Mouse (Mus musculus) layer of hippocampus, adult 8-10 months (tissue): Measurements from ENCODE around the gene H6pd. TPM values are rescaled to one million over a fixed set of nuclear protein-coding genes. Genes with fewer than 3 reads are reported as not detected.

Experiments used
- DNase-seq, 2 experiments: peaks; one replicate each; pipeline ENCODE4 v3.0.0; 2022; ENCODE audit warnings: low spot score in 2 of 2
- total RNA-seq, 4 experiments: library from RNA; stranded (reverse); gene quantifications; 2 replicates each; pipeline ENCODE4 v1.2.4; 2022

H6pd gene
- total RNA-seq, 4 experiments from 2014 or later: 11.9 to 14.4 (median 14.1) TPM

DNA sequence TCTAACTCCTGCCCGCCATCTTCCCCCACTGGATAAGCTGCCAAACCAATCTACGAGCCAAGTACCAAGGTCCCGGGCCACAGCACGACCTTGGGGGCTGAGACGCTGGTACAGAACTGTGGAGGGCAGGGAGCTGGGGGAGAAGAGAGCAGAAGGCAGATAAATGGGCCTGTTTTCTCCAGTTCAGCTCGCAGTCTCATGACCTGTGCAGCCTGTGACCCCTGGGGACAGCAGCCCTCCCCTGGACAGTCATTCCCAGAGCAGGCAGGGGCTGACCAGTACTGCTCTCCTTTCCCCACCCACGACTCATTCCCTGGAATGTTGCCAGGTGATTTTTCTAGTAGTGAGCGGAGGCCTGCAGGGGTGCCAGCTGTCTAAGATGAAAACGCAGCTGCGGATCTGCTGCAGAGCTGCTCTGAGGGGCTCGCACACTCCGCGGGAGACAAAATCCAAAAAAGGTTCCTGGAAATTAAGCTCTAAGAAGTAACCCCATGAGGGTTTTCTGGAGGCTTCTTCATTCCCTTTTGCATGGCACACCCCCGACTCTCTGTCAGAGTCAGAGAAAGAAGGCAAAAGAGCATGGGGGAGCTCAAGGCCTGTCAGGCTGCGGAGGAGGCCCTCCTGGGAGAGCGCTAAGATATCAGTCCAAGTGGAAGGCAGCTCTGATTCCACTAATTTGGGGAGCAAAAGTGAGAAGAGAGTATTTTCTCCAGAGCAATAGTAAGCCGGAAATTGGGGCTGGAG is 30.9 kb downstream of the H6pd start:
- DNase-seq: no peak

DNA sequence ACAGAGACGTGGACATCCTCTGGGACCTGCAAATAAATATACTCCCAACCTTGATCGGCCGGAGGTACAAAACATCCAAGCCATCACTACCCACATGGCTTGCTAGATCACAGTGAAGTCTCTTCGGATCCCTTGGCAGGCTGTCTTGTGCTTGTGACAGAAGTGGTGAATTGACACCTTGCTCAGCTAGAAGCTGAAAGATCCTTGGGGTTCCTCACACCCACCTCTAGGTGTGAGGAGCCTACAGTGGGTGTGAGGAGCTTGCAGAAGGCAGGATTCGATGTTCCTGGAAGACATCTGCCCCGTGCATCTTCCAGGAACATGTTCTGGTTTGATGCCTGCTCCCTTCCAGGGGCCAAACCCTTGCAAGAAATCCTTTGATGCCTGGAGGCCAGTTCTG is 31.6 kb downstream of the H6pd start:
- DNase-seq: no peak

DNA sequence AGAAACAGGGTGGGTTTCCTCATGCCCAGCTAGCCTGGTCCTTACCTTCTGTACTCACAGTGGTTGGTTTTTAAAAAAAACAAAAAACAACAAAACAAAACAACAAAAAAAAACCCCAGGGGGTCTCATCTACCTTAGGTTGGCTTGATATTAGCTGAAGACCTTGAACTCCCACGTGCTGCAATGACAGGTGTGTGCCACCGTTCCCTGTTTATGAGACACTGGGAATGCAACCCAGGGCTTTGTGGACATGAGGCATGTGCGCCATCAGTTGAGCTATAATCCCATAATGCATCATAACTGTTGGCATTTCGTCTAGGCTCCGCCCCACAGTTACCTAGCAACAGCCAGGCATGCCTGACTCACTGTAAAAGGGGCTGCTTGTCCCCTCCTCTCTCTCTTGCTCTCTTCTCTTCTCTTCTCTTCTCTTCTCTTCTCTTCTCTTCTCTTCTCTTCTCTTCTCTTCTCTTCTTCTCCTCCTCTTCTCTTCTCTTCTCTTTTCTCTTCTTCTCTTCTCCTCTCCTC is 33.0 kb downstream of the H6pd start:
- DNase-seq: no peak

DNA sequence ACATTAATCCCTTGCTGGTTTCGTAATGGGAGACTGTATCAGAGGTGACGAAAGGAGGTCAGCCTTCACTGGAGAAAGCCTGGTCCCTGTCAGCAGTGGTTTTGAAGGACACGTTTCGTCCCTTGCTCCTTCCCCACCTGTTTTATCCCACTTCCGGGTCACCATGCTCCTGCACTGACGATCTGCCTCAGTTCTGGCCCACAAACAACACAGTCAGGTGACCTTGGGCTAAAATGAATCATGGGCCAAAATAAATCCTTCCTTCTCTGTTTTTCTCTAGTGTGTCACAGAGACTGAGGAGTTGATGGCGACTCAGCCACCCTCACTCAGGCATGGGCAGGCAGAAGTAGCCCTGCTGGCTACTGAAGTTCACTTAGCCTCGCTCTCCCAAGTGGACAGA is 33.5 kb downstream of the H6pd start:
- no peak for DNase-seq

DNA sequence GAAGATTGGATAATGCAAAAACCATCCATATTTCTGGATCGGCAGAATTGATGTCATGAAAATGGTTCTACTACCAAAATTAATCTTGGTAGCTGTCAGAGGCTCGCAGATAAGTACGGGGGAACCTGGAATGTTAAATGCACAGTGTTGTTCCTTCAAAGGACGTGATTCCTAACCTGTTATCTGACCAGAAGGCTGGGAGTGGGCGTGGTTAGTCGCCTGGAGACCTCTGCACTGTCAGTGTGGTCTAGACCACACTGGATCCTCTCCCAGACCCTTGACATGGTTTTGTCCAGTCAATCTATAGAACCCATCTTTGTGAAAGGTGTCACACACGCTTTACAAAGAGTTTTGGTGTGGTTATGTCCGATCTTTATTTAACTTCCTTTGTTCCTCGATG is 37.4 kb downstream of the H6pd start:
- no peak for DNase-seq

DNA sequence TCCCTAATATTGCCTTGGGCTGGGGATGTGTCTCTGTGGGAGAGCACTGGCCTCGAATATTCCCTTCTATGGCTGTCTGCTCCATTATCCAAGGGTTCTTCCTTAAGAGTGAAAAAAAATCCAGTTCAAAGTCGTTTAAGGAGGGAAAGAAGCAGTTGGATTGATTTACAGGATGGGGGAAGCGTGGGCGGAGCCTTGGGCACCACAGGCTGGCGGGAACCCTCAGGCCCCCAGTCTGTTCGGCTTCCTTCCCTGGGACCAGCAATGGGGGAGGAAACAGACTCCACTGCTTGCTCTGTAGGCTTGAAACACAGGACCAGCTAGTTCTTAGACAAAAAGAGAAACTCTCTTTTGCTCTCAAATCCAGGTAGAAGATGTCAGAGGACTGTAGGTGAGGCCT is 40.3 kb downstream of the H6pd start:
- DNase-seq: no peak

DNA sequence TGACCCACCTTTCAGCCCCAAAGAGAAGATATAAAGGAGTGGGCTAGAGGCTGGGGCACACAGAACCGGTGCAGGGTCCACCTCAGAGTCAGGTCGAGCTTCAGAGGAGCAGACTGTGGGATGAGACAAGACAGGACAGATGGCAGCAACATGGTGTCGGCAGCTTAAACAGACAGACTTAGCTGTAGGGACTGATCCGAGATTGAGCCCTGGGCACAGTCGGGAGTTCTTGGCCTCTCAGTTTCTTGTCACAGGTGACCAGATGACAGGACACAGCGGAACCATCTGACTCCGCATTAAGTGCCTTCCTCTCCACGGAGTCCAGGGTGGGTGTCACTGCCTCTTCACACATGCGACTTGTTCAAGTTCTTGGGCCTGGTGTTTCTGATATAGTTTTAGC is 41.9 kb downstream of the H6pd start:
- no peak for DNase-seq

DNA sequence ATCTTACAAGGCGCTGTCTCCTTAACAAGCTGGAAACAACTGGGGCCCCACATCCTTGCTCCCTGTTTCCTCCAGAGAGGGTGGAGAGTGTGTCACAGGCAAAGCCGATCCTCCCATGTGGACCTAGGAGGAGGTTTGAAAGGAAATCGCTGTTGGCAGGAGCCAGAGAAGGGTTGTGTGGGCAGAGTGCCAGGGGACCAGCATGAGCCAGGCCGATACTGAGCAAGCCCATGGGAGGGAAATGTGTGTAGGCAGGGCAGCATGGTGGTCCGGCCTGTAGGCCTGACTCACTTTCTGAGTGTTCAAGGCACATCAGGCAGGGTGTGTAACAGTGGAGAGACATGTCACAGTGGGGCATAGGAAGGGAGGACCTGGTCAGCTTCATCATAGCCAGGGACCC is 42.6 kb downstream of the H6pd start:
- no peak for DNase-seq

DNA sequence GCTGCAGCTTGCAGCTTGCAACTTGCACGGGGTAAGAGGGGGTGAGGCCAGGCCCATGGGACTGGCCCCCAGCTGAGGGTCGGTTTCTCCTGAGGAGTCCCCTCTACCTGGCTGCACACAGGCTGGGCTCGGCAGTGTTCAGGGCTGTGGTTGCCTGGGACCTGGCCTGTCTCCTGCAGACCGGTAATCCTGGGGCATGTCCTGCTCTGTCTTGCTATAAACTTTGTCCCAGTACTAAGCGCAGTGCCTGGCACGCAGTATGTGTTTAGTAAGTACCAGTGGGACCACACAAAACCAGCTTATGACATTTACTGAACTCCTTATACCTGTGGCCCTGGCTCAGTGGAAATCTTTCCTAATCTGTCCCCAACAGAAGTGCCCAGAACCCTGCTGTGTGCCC is 43.2 kb downstream of the H6pd start:
- DNase-seq: no peak

DNA sequence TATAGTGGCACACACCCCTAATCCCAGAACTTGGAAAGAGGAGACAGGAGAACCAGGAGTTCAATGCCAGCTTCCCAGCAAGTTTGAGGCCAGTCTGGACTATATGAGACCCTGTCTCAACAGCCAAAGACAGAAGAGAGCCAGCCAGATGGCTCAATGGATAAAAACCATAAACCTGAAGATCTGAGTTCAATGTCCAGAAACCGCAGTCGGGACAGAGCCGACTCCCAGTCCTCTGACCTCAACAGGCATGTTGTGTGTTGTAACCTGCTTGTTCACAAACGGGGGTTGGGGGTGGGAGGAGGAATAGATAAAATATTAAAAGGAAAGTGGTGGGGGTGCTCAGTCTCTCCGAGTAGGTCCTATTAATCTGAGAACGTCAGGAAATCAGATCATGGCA is 43.6 kb downstream of the H6pd start:
- DNase-seq: no peak

DNA sequence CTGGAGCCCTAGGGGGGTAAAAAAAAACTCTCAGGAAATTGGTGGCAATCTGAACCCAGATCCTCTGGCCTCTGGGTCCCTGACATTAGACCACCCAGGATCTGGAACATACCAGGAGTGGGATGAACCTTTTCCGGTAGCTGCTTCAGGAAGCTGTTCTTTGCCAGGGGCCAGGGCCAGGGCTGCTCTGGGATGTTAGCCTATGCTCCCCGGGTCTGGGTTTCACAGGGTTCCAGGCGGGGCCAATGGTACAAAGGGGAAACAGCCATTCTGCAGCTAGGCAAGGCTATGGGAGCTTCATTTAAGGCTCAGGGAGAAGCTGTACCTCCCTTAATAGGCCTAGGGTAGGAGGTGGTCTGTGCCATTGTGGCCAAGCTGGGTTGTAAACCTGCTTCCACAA is 44.1 kb downstream of the H6pd start:
- DNase-seq: no peak

DNA sequence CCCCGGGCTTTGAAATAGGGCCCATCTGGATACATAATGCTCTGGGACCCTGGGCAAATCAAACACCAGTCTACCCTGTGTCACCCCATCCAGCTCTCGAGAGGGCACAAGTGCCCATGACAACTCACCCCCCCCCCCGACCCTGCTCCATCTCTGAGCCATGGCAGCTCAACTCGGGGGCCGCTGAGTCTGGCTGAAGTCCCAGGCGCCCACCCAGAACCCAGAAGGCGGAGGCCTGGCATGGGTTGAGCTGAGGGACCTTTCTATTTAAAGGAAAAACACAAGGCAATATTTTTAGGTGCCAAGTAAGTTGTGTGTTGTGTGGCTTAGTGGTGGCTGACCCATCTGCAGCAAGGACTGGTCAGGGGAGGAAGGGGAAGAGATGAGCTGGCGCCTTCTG is 44.5 kb downstream of the H6pd start:
- DNase-seq: no peak

DNA sequence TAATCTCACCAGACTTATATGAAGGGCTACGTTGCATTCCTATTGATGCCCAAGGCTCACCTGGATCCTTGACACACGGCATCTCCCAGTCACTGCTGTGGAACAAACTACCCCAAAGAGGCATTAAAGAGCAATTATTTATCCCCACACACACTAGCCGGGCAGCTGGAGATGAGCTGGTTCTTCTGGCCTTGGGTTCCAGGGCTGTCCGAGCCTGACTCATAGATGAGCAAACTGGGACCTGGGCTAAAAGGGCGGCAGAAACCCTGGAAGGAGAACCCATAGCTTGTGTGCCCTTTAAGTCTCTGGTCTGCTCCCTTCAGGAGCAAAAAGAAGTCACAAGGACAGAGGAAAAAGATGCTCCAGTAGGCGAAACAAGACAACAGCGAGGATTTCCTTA is 48.4 kb downstream of the H6pd start:
- no peak for DNase-seq

DNA sequence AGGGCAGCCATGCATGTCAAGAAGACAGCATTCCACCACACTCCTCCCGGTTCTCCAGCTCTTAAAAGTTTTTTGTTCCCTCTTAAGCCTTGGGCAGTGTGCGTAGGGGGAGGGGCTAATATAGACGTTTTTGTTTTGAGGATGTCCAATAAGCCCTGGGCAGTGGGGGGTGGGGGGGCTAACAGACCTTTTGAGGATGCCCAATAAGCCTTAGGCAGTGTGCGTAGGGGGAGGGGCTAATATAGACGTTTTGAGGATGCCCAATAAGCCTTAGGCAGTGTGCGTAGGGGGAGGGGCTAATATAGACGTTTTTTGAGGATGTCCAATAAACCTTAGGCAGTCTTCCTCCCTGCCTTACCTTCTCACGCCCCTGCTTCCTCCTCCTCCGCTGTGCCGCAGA is 49.0 kb downstream of the H6pd start:
- no peak for DNase-seq

DNA sequence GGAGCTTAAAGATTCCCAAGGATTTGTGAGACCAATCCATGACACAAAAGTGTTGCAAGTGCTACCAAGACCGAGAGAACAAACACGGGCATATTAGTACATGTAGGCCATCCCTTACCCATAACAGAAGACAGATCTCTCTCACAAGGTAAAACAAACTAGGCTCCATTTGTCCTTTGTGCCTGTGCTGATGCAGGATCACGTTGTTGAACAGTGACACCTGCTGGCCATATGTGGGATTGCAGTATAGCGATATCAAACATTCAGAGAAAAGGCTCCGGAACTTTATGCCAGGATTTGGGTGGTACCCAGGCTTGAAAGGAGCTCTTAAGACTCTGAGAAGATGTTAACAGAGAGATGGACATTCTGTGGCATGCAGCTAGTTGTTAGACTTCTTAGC is 50.3 kb downstream of the H6pd start:
- peak; percentile 66 to 93 for DNase-seq

DNA sequence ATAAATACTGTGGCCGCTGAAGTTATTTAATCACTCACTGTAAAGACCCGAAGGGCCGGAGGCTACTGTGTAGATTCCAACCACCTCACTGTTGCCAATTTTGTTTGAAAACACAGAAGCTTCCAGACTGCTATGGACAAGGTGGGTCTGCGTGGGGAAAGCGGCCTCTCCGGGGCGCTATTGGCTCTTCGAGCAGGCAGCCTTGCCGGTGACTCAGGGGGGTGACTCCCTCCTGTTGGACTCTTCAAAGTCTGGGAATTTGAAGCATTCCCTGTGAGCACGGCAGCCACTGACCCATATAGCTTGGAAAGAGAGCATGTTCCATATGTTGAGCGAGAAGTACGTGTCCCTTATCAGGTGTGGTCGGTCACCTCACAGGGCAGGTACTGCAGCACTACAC is 52.8 kb downstream of the H6pd start:
- no peak for DNase-seq

DNA sequence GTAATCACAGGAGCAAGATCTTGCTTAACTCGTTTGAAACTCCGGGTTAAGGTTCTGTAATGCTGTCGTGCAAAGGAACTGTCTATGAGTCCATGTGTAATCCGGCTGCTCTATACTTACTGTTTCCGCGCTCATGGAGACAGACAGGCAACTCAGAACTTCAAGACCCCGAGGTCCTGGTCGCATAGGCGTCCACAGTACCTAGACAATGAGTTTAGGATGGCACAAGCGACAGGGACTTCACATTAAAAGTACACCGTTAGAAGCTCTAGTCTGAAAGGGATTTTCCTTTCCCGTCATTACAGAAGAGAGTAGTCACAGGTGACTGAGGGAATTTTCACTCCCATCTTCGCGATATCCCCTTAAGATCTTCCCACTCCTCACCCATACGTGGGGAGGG is 53.2 kb downstream of the H6pd start:
- no peak for DNase-seq

DNA sequence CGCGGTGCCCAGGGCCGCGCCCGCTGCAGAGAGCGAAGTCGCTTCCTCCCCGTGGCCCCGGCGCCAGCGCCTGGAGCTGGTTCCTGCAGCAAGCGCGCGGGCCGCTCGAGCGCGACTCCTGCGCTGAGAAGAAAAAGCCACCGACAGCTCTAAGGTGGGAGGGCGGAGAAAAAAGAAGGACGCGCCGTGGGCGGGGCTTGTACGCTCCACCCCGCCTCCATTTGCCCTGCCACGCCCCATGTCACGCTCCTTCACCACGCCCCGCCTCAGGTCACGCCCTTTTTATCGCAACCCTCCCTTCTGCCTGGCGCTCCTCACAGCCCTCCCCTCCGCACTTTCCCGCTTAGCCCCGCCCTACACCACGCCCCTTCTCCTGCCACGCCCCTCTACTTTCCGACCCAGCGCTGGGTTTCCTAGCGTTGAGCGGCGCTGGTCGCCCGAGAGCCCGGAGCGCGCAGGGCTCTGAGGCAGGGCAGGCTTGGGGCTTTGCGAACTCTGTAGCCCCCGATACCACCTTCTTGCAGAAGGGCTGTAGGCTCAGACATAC is 53.9 kb downstream of the H6pd start, which contains the start of gene Spsb1:
Spsb1 (minus strand) TSS at position 151 of the 547 bp plus-strand sequence.
- peak; percentile 95 to 96 for DNase-seq

DNA sequence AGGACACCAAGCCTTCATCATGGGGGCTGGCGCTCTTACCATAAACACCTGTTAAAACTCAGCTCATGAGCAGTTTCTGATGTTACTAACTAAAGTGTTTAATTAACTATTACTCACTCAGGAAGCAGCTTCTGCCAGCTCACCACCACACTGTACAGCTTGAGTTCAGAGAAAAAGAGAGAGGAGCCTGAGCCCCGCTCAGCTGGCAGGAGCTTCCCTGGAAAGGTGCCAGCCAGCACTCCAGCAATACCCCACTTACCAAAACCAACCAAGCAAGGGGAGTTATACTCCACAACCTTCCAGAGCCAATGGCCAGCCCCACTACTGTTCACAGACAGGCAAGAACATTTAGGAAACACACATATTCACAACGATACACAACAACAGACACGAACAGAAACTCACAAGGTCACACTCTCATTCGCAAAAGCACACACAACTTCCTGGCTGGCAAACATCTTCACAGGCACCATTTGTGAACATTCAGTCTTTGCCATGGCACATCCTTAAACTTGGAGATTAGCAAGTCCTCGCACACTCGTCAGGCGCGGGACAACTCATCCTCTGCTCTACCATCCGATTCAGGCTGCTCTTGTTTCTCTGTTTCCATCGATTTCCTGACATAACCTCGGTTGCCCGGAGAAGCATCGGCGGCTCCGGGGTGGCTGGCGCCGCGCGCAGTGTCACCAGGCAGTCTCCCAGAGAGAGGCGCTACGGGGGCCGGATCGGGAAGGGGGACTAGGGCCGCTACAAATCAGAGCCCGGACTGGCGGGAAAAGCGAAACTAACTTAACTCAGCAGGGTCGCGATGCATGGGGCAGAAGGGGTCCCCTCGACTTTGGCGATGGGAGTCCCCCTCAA is 55.0 kb downstream of the H6pd start:
- DNase-seq: peak in 1 of 2 experiments; percentile 58

DNA sequence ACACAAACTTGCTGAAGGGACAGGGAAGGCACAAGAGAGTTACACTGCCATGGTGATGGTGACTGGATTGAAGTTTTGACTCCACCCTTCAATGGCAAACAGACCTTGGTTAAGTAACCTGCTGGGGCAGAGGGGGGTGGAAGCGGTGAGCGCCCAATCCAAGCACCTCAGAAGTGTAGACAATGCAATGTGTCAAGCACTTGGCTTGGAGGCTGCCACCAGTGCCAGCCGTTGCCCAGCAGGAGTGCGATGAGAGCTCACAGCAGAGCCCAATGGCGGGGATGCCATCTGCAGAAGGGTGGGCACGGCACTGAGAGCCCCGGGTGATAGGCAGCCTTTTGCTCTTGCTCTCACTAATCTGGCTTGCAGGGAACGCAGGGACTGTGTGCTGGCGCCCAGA is 56.6 kb downstream of the H6pd start:
- DNase-seq: no peak

DNA sequence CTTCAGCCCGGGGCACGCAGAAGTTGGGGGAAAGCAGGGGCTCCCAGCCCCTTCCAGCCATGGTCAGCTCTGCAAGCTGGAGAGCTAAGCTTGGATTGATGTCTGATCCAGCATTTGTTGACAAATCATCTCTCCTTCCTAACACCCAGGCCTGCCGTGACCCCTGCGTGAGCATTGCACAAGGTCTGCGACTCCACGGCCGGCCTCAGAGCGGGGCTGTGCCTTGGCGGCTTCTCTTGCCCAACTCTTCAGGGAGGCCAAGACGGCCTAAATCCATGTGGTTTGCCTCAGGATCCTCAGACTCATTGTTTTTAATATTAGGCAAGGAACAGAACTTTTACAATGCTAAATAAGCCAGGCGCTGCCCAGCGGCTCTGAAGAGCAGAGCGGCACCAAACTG is 57.6 kb downstream of the H6pd start:
- no peak for DNase-seq

DNA sequence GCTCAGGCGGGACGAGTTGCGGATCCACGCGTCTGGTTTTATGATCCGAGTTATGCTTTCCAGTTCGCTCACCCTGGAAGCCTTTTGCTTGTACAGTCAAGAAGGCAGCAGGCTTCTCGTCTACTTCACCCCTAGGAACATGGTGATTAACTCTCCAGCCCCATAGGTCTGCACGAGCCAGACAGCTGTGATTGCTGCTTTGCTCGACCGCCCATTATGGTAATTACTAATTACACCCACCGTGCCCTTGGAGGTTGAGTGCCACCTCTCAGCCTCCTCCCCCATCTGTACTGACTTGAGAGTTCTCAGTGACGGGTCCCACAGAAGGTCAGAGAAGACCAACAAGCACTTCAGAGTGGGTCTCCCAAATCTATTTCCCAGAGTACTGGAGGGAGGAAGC is 59.1 kb downstream of the H6pd start:
- no peak for DNase-seq
